ENCODE assay signal across 11 mouse cellular contexts in genomic region chr2:94764852-94765435, GRCm38 (mm10).
DNase-seq lines count a peak whose midpoint lies in the region; ATAC-seq lines count a peak whose summit lies in the region.
"Had no signal": no experiment of that assay in that cellular context is flagged by ENCODE, and none has a peak within 500 bp of the region (broad histone marks: within the 10 kb centered on the region; RNA-seq: fewer than 3 reads in every experiment).

No protein-coding gene starts in this region.

- peaks cover 3% of the 10 kb centered on the region; the same call in 1 of the 2 replicates for H3K9me3 ChIP-seq in forebrain, embryonic 10.5 days
- H3K9me3 ChIP-seq in hindbrain, embryonic 15.5 days: no peaks in the 10 kb centered on the region
- H3K9me3 ChIP-seq in neural tube, embryonic 13.5 days: no peaks in the 10 kb centered on the region
- H3K9me3 ChIP-seq: limb, embryonic 13.5 days; lung, embryonic 15.5 days had no signal

- H3K4me2 ChIP-seq in hindbrain, embryonic 15.5 days: peak overlapping the region; percentile 21
- 0 out of 2 replicates have a peak overlapping the region, but pooled peaks have one; percentile 11 for H3K4me2 ChIP-seq in neural tube, embryonic 13.5 days
- H3K4me2 ChIP-seq: heart, embryonic 13.5 days; limb, embryonic 13.5 days; lung, embryonic 15.5 days had no signal

- intact Hi-C loops in left cerebral cortex, postnatal 4 days (cut with DNase I): loop anchor here (10.0 kb wide), 1 partner anchor 290 kb away; no protein-coding TSS in a partner anchor

- H3K27ac ChIP-seq in forebrain, embryonic 10.5 days: 0 out of 2 replicates have a peak overlapping the region, but pooled peaks have one; percentile 3
- peak overlapping the region; percentile 46; the same call in 1 of the 2 replicates for H3K27ac ChIP-seq in hindbrain, embryonic 15.5 days (replicated peaks)
- H3K27ac ChIP-seq in neural tube, embryonic 13.5 days (replicated peaks): no peak overlapping the region
- H3K27ac ChIP-seq: heart, embryonic 13.5 days; limb, embryonic 13.5 days; lung, embryonic 15.5 days had no signal

- DNase-seq in brain, embryonic 18.5 days (ENCODE audit: low read depth, low spot score): peak; percentile 36
- DNase-seq in forebrain, embryonic 10.5 days (ENCODE audit: extremely low spot score, low spot score): peak; percentile 26
- DNase-seq in layer of hippocampus, postnatal 14 days (ENCODE audit: low spot score in 2 of 2): no peak
- DNase-seq in left cerebral cortex, postnatal 4 days: no peak
- DNase-seq: right cerebral cortex, postnatal 25 days had no signal

- H3K9ac ChIP-seq in hindbrain, embryonic 15.5 days: no peak overlapping the region
- H3K9ac ChIP-seq in neural tube, embryonic 13.5 days: no peak overlapping the region
- H3K9ac ChIP-seq: heart, embryonic 13.5 days; limb, embryonic 13.5 days; lung, embryonic 15.5 days had no signal

- H3K4me1 ChIP-seq in forebrain, embryonic 10.5 days: peaks cover 19% of the 10 kb centered on the region
- H3K4me1 ChIP-seq in hindbrain, embryonic 15.5 days (replicated peaks): peaks cover 8% of the 10 kb centered on the region
- peaks cover 15% of the 10 kb centered on the region; the same call in 1 of the 2 replicates for H3K4me1 ChIP-seq in neural tube, embryonic 13.5 days (replicated peaks)
- H3K4me1 ChIP-seq: heart, embryonic 13.5 days; limb, embryonic 13.5 days; lung, embryonic 15.5 days had no signal

- no peaks in the 10 kb centered on the region for H3K36me3 ChIP-seq in forebrain, embryonic 10.5 days (replicated peaks)
- no peaks in the 10 kb centered on the region for H3K36me3 ChIP-seq in hindbrain, embryonic 15.5 days
- no peaks in the 10 kb centered on the region for H3K36me3 ChIP-seq in neural tube, embryonic 13.5 days
- H3K36me3 ChIP-seq: heart, embryonic 13.5 days; limb, embryonic 13.5 days; lung, embryonic 15.5 days had no signal

- H3K4me3 ChIP-seq in forebrain, embryonic 10.5 days: no peak overlapping the region; the same call in 1 of the 2 replicates
- H3K4me3 ChIP-seq in hindbrain, embryonic 15.5 days: no peak overlapping the region
- no peak overlapping the region for H3K4me3 ChIP-seq in neural tube, embryonic 13.5 days
- H3K4me3 ChIP-seq: heart, embryonic 13.5 days; limb, embryonic 13.5 days; lung, embryonic 15.5 days had no signal

- WGBS in forebrain, embryonic 10.5 days: 22% methylated on average over 8 of the region's 8 CpGs
- WGBS in hindbrain, embryonic 15.5 days: 14% methylated on average over 8 of the region's 8 CpGs
- WGBS in neural tube, embryonic 13.5 days: 23% methylated on average over 8 of the region's 8 CpGs

- no peaks in the 10 kb centered on the region for H3K27me3 ChIP-seq in forebrain, embryonic 10.5 days (ENCODE audit: poor library complexity, severe bottlenecking)
- no peaks in the 10 kb centered on the region for H3K27me3 ChIP-seq in hindbrain, embryonic 15.5 days
- no peaks in the 10 kb centered on the region for H3K27me3 ChIP-seq in neural tube, embryonic 13.5 days
- H3K27me3 ChIP-seq: heart, embryonic 13.5 days; limb, embryonic 13.5 days; lung, embryonic 15.5 days had no signal

- peak; percentile 78 for ATAC-seq in hindbrain, embryonic 15.5 days (ENCODE audit: low FRiP score, low read depth)
- ATAC-seq in neural tube, embryonic 13.5 days (ENCODE audit: low read depth): peak; percentile 53; the same call in 1 of the 2 replicates
- no peak for ATAC-seq in erythroid progenitor cell, adult 5-6 weeks (replicated peaks; ENCODE audit: low FRiP score, poor library complexity, severe bottlenecking)

Comparison
In these comparisons a context has a peak if more than half of its experiments do, and no peak if none do; other contexts are left out.
1. DNase-seq: peak in brain, embryonic 18.5 days (single experiment) and forebrain, embryonic 10.5 days (single experiment); none in layer of hippocampus, postnatal 14 days (0 of 2) and left cerebral cortex, postnatal 4 days (single experiment).